Mouse (Mus musculus) thymus, adult 2 months (tissue): Measurements from ENCODE around the gene Ankrd65. TPM values are rescaled to one million over a fixed set of nuclear protein-coding genes. Genes with fewer than 3 reads are reported as not detected.
"Not testable (repeated sequence)": the region's sequence is repeated elsewhere in the genome, so short reads cannot be mapped to it uniquely, and the experiment has no call there.

Source experiments
- DNase-seq: peaks from one replicate; pipeline ENCODE4 v3.0.0; 2021
- H3K27ac ChIP-seq: fragments of 200-500 bp; 2 replicates; pipeline ENCODE4 v1.5.1; 2012; ENCODE audit warnings: low read length, control low read depth; ENCODE audit not compliant: control insufficient read depth, insufficient read depth
- H3K27me3 ChIP-seq: fragments of 200-500 bp; 2 replicates; pipeline ENCODE4 v1.6.1; 2012; ENCODE audit warnings: mild to moderate bottlenecking, low read length, moderate library complexity, mixed read lengths; ENCODE audit not compliant: control insufficient read depth, insufficient read depth
- H3K36me3 ChIP-seq: fragments of 200-500 bp; 2 replicates; pipeline ENCODE4 v1.6.1; 2012; ENCODE audit warnings: mild to moderate bottlenecking, low read length, moderate library complexity; ENCODE audit not compliant: control insufficient read depth, insufficient read depth
- H3K4me1 ChIP-seq: fragments of 200-500 bp; replicated peaks from 2 replicates; pipeline ENCODE4 v1.6.1; 2012; ENCODE audit warnings: low read length; ENCODE audit not compliant: control insufficient read depth, insufficient read depth
- H3K4me3 ChIP-seq: fragments of 200-500 bp; 2 replicates; pipeline ENCODE4 v1.5.1; 2012; ENCODE audit warnings: mild to moderate bottlenecking, low read length, control low read depth, moderate library complexity; ENCODE audit not compliant: control insufficient read depth, insufficient read depth
- CTCF ChIP-seq: fragments of 200-500 bp; IDR thresholded peaks from 2 replicates; pipeline ENCODE4 v1.5.1; 2012; ENCODE audit warnings: mild to moderate bottlenecking, control low read depth, low read length, moderate library complexity, borderline replicate concordance; ENCODE audit not compliant: control insufficient read depth, poor library complexity, insufficient read depth; ENCODE audit errors: extremely low read depth
- POLR2A ChIP-seq: fragments of 200-500 bp; IDR thresholded peaks from 2 replicates; pipeline ENCODE4 v1.6.1; 2012; ENCODE audit warnings: mild to moderate bottlenecking, low read length, control low read depth, moderate library complexity; ENCODE audit not compliant: control insufficient read depth, poor library complexity, insufficient read depth; ENCODE audit errors: extremely low read depth
- WGBS: fragments of 180-500 bp; shearing (Covaris S2); methylation state at CpG from one replicate; pipeline ENCODE4 v1.1.7; 2018; 5-methylcytosine and 5-hydroxymethylcytosine counted together
- polyA plus RNA-seq: library from polyadenylated mRNA; depleted of rRNA; stranded (reverse); fragments of >200 nt; gene quantifications from 2 replicates; pipeline ENCODE4 v1.2.3, GENCODE M21; 2012

Ankrd65 gene
- polyA plus RNA-seq, 1 experiment, result 0.42 TPM

- H3K4me1 ChIP-seq, result 0 out of 2 replicates have a peak, but pooled peaks cover 5% of the 10 kb centered on the region
- TF ChIP-seq CTCF, result no peak
- no peak for TF ChIP-seq POLR2A
- no peak overlapping the region for H3K27ac ChIP-seq
- H3K27me3 ChIP-seq, result peaks cover 4% of the 10 kb centered on the region; the same call in 1 of the 2 replicates
- DNase-seq, result no peak
- WGBS, result 47% methylated on average over 16 of the region's 16 CpGs
- H3K36me3 ChIP-seq, result no peaks in the 10 kb centered on the region
- H3K4me3 ChIP-seq, result no peak overlapping the region; the same call in 1 of the 2 replicates
These were observed 6.7 kb upstream of the Ankrd65 start for GRCm38 (mm10) chr4:155783486-155784080.

GRCm38 (mm10) chr4:155784081-155784701 is 6.0 kb upstream of the Ankrd65 start:
- no peak for TF ChIP-seq POLR2A
- TF ChIP-seq CTCF, result peak; percentile 52; the same call in 1 of the 2 replicates
- H3K27me3 ChIP-seq, result peaks cover 4% of the 10 kb centered on the region; the same call in 1 of the 2 replicates
- H3K27ac ChIP-seq, result no peak overlapping the region
- peak overlapping the region; percentile 62 for H3K4me3 ChIP-seq
- peak; percentile 77 for DNase-seq
- no peaks in the 10 kb centered on the region for H3K36me3 ChIP-seq
- 0 out of 2 replicates have a peak, but pooled peaks cover 5% of the 10 kb centered on the region for H3K4me1 ChIP-seq
- WGBS, result 1% methylated on average over 52 of the region's 52 CpGs

GRCm38 (mm10) chr4:155785246-155785645 is 5.0 kb upstream of the Ankrd65 start:
- TF ChIP-seq CTCF (no peak), POLR2A (no peak)
- WGBS, result 94% methylated on average over 10 of the region's 10 CpGs
- H3K27ac ChIP-seq, result no peak overlapping the region
- no peak overlapping the region for H3K4me3 ChIP-seq
- peaks cover 4% of the 10 kb centered on the region; the same call in 1 of the 2 replicates for H3K27me3 ChIP-seq
- DNase-seq, result no peak
- H3K36me3 ChIP-seq, result no peaks in the 10 kb centered on the region
- H3K4me1 ChIP-seq, result 0 out of 2 replicates have a peak, but pooled peaks cover 5% of the 10 kb centered on the region

- Histone ChIP-seq H3K4me3 (no peak within 1 kb of the TSS), H3K27me3 (peaks cover 4% of the 10 kb centered on the region; the same call in 1 of the 2 replicates), H3K36me3 (no peaks in the 10 kb centered on the region), H3K4me1 (0 out of 2 replicates have a peak, but pooled peaks cover 5% of the 10 kb centered on the region), H3K27ac (no peak within 1 kb of the TSS)
- WGBS, result 87% methylated on average over 5 of the region's 5 CpGs
- DNase-seq, result no peak
- no peak for TF ChIP-seq POLR2A
- no peak for TF ChIP-seq CTCF
These were observed 4.4 kb upstream of the Ankrd65 start, which contains the start of gene Tmem88b for GRCm38 (mm10) chr4:155785819-155786218. Gene Tmem88b (minus strand): TSS chr4:155785874.

- WGBS, result 75% methylated on average over 3 of the region's 3 CpGs
These were observed 1.9 kb upstream of the Ankrd65 start for GRCm38 (mm10) chr4:155788300-155788699.

GRCm38 (mm10) chr4:155788833-155789232 is 1.4 kb upstream of the Ankrd65 start:
- not testable (repeated sequence) for H3K4me1 ChIP-seq, H3K4me3 ChIP-seq, DNase-seq, H3K27ac ChIP-seq, H3K36me3 ChIP-seq, H3K27me3 ChIP-seq
- 93% methylated on average over 4 of the region's 4 CpGs for WGBS

More at GRCm38 (mm10) chr4:155788300-155788699, 1.9 kb upstream of the Ankrd65 start:
- peaks cover 4% of the 10 kb centered on the region; the same call in 1 of the 2 replicates for H3K27me3 ChIP-seq
- H3K27ac ChIP-seq, result no peak overlapping the region
- DNase-seq, result no peak
- no peak overlapping the region for H3K4me3 ChIP-seq
- no peak for TF ChIP-seq CTCF
- no peak for TF ChIP-seq POLR2A
- 0 out of 2 replicates have a peak, but pooled peaks cover 5% of the 10 kb centered on the region for H3K4me1 ChIP-seq
- H3K36me3 ChIP-seq, result no peaks in the 10 kb centered on the region

- no peak overlapping the region for H3K27ac ChIP-seq
- no peak overlapping the region for H3K4me3 ChIP-seq
- no peaks in the 10 kb centered on the region for H3K27me3 ChIP-seq
- WGBS, result 88% methylated on average over 3 of the region's 3 CpGs
- TF ChIP-seq POLR2A, result no peak
- TF ChIP-seq CTCF, result no peak
- no peaks in the 10 kb centered on the region for H3K36me3 ChIP-seq
- H3K4me1 ChIP-seq, result no peaks in the 10 kb centered on the region
- no peak for DNase-seq
These were observed 467 bp downstream of the Ankrd65 start for GRCm38 (mm10) chr4:155790650-155791161.
